Mouse (Mus musculus): ENCODE measurements around the gene Tmprss3.

Tmprss3 gene

DNA sequence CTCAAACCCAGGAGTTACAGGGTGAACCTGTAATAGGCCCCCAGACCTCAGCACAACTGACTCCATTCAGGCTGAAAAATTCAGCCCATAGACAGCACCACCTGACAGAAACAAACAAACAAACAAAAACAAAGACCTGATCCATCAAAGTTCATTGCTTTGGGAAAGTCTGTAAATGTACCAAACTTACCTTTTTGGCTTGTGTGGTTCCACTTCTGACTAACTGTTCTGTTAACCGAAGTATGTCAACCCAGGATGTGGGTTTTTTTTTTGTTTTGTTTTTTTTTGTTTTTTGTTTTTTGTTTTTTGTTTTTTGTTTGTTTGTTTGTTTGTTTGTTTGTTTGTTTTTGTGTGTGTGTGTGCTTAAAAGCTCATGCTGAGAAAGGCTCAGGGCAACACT, 62.0 kb downstream of the Tmprss3 start:
- no peak for DNase-seq (ENCODE audit: low spot score in 2 of 2)

- DNase-seq (ENCODE audit: low spot score in 2 of 2): no peak
These were observed 62.5 kb downstream of the Tmprss3 start for GRCm38 (mm10) chr17:31136291-31136690.

DNA sequence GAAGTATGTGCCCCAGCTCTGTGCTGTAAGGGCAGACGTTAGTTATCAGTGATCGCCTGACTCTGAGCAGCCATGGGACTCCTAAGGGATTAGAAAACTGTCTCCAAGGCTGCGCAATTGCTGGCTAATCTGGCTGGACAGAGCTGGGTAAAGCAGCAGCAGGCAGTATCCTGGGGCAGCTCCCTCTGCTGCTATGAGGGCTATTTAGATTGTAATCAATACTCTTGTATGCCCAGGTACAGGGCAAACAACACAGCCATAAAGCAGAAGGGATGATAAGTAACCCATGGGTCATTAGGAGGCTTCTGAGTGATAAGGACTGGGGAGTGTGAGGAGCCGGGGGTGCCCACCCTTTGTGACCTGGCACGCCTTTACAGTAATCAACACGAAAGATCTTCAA, 63.9 kb downstream of the Tmprss3 start:
- no peak for DNase-seq (ENCODE audit: low spot score in 2 of 2)

DNA sequence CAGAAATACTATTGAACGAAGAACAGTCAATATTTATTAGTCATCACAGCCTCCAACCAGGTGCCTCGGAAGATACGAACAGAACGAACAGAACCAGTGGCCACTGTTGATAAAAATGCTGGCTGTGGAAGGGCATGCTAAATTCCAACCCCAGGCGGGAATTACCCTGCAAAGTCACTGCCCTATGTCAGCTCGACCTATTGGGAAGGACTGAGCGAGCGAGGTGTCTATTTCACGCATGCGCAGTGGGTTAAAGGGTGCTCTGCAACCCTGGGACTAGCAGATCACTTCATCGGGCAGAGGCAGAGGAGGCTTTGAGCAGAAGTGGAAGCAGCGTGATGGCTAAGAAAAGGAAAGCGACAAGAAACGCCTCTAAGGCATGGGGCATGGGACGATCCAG, 65.0 kb downstream of the Tmprss3 start:
- DNase-seq (ENCODE audit: low spot score in 2 of 2): no peak

GRCm38 (mm10) chr17:31131269-31131821, 67.4 kb downstream of the Tmprss3 start:
- DNase-seq (ENCODE audit: low spot score in 2 of 2): no peak

GRCm38 (mm10) chr17:31129452-31129851, 69.3 kb downstream of the Tmprss3 start, which contains the start of gene Tff3:
Gene Tff3 (minus strand): TSS chr17:31129646.
- no peak for DNase-seq (ENCODE audit: low spot score in 2 of 2)

All from frontal cortex, postnatal 25 days (tissue).